Mouse (Mus musculus): ENCODE measurements at regions not wholly inside any gene's neighbourhood (a gene's known extent, or its start where the extent isn't known, plus 50 kb on each side); places are given as distances from the start of the nearest gene placed in this dataset.

DNA sequence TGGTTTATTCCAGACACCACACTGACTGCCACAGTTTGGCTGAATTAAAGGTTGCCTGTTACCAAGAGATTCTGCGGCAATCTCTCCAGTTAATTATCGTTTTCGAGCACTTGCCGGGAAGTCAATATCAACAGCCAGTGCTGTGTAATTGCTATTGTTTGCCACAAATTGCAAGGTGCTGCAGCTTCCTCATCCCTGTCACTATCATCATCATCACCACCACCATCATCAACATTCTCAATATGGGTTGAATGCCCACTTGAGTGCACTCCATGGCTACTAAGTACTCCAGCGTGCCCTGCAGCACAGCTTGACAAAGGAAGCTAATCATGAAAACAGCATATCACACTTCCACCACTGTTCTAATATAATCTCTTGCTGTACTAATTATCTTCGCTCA lies 93.1 kb downstream of the Rchy1 start:
- H3K36me3 ChIP-seq (replicated peaks in 1 of 2; ENCODE audit: control insufficient read depth in 1 of 2, insufficient read depth in 1 of 2, low read length in 1 of 2): no peaks in the 10 kb centered on the region
- TF ChIP-seq UBTF (IDR thresholded peaks at IDR 0.05; ENCODE audit: low read depth, low read length) (no peak), ZKSCAN1 (IDR thresholded peaks at IDR 0.05; ENCODE audit: borderline replicate concordance, low read depth, low read length) (no peak), NELFE (IDR thresholded peaks at IDR 0.05; ENCODE audit: low read depth, low read length) (no peak), CTCF (conservative IDR thresholded peaks at IDR 0.05 in 1 of 2, IDR thresholded peaks at IDR 0.05 in 1 of 2; ENCODE audit: low read depth in 2 of 2, low read length in 2 of 2) (no peak), JUND (conservative IDR thresholded peaks at IDR 0.05; ENCODE audit: low read depth, low read length) (no peak), JUN (IDR thresholded peaks at IDR 0.05; ENCODE audit: insufficient read depth, low read depth, low read length) (no peak), RAD21 (IDR thresholded peaks at IDR 0.05; ENCODE audit: low read depth, low read length) (no peak)
- dilution Hi-C loops (cut with MboI; ENCODE audit: extremely low pct_ligation_motif_present, extremely low pct_unique_long_range_greater_than_20kb, low sequenced_read_pairs) (no loop called here), in situ Hi-C loops (cut with MboI; ENCODE audit: low pct_ligation_motif_present, low pct_unique_long_range_greater_than_20kb, low sequenced_read_pairs) (no loop called here)
- no peak overlapping the region for H3K4me2 ChIP-seq (ENCODE audit: insufficient read depth, low read depth, poor library complexity, severe bottlenecking)
- peaks cover 0 to 5% of the 10 kb centered on the region in 2 experiments; a peak in 1 of 4 replicates for H3K4me1 ChIP-seq (ENCODE audit: control insufficient read depth in 1 of 2, insufficient read depth in 2 of 2)
- no peaks in the 10 kb centered on the region for H3K27me3 ChIP-seq (replicated peaks)
- no peak overlapping the region for H3K9ac ChIP-seq (ENCODE audit: insufficient read depth, low read depth)
- no peak for DNase-seq (ENCODE audit: extremely low read depth)
- H3K9me3 ChIP-seq (replicated peaks; ENCODE audit: low read length): no peaks in the 10 kb centered on the region
- no peak overlapping the region for H3K27ac ChIP-seq (ENCODE audit: insufficient read depth, low read depth)
- H3K4me3 ChIP-seq (replicated peaks in 1 of 3; ENCODE audit: low read depth in 2 of 3, low read length in 2 of 3, poor library complexity in 1 of 3): no peak overlapping the region
- no peaks in the 10 kb centered on the region for H3K79me2 ChIP-seq (replicated peaks; ENCODE audit: control insufficient read depth, extremely low read depth, insufficient read depth, poor library complexity, severe bottlenecking)

- Histone ChIP-seq H3K9me3 (replicated peaks; ENCODE audit: low read length) (peaks cover 3% of the 10 kb centered on the region), H3K4me3 (replicated peaks in 1 of 3; ENCODE audit: low read depth in 2 of 3, low read length in 2 of 3, poor library complexity in 1 of 3) (no peak overlapping the region), H3K36me3 (replicated peaks in 1 of 2; ENCODE audit: control insufficient read depth in 1 of 2, insufficient read depth in 1 of 2, low read length in 1 of 2) (no peaks in the 10 kb centered on the region), H3K4me2 (ENCODE audit: insufficient read depth, low read depth, poor library complexity, severe bottlenecking) (no peak overlapping the region), H3K27me3 (replicated peaks) (no peaks in the 10 kb centered on the region), H3K9ac (ENCODE audit: insufficient read depth, low read depth) (no peak overlapping the region), H3K27ac (ENCODE audit: insufficient read depth, low read depth) (no peak overlapping the region), H3K4me1 (ENCODE audit: control insufficient read depth in 1 of 2, insufficient read depth in 2 of 2) (no peaks in the 10 kb centered on the region), H3K79me2 (replicated peaks; ENCODE audit: control insufficient read depth, extremely low read depth, insufficient read depth, poor library complexity, severe bottlenecking) (no peaks in the 10 kb centered on the region)
- no peak for TF ChIP-seq UBTF (IDR thresholded peaks at IDR 0.05; ENCODE audit: low read depth, low read length)
- no peak for TF ChIP-seq ETS1 (conservative IDR thresholded peaks at IDR 0.05; ENCODE audit: low read depth, low read length)
- TF ChIP-seq MYC (IDR thresholded peaks at IDR 0.05; ENCODE audit: low read depth, low read length): no peak
- TF ChIP-seq USF1 (IDR thresholded peaks at IDR 0.05; ENCODE audit: low read depth, low read length): no peak
- no peak for TF ChIP-seq IRF4 (IDR thresholded peaks at IDR 0.05; ENCODE audit: low read depth, low read length)
- dilution Hi-C loops (cut with MboI; ENCODE audit: extremely low pct_ligation_motif_present, extremely low pct_unique_long_range_greater_than_20kb, low sequenced_read_pairs): no loop called here
- in situ Hi-C loops (cut with MboI; ENCODE audit: low pct_ligation_motif_present, low pct_unique_long_range_greater_than_20kb, low sequenced_read_pairs): no loop called here
- no peak for DNase-seq (ENCODE audit: extremely low read depth)
These were observed 96.7 kb downstream of the Rchy1 start for GRCm38 (mm10) chr5:91866184-91866583.

DNA sequence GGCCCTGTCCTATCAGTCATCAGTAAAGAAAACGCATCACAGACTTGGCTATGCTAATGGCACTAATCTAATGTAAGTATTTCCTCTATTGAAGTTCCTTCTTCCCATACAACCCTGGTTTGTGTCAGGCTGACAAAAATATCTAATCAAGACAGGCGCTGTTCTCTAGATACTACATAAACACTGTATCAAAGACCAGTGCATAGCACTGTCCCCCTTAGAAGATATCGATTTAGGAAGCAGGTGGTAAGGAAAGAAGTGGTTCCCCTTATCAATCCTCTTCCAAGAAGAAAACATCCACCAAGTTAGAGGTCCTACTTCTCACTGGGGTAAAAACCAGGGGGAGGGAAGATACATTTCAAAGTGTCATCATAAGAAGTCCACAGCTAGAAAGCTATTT lies 97.5 kb downstream of the Rchy1 start:
- Histone ChIP-seq H3K9ac (ENCODE audit: insufficient read depth, low read depth) (no peak overlapping the region), H3K36me3 (replicated peaks in 1 of 2; ENCODE audit: control insufficient read depth in 1 of 2, insufficient read depth in 1 of 2, low read length in 1 of 2) (no peaks in the 10 kb centered on the region), H3K4me1 (ENCODE audit: control insufficient read depth in 1 of 2, insufficient read depth in 2 of 2) (no peaks in the 10 kb centered on the region), H3K27me3 (replicated peaks) (no peaks in the 10 kb centered on the region), H3K79me2 (replicated peaks; ENCODE audit: control insufficient read depth, extremely low read depth, insufficient read depth, poor library complexity, severe bottlenecking) (no peaks in the 10 kb centered on the region), H3K27ac (ENCODE audit: insufficient read depth, low read depth) (no peak overlapping the region), H3K4me2 (ENCODE audit: insufficient read depth, low read depth, poor library complexity, severe bottlenecking) (no peak overlapping the region), H3K9me3 (replicated peaks; ENCODE audit: low read length) (peaks cover 3% of the 10 kb centered on the region), H3K4me3 (replicated peaks in 1 of 3; ENCODE audit: low read depth in 2 of 3, low read length in 2 of 3, poor library complexity in 1 of 3) (no peak overlapping the region)
- TF ChIP-seq MAZ (IDR thresholded peaks at IDR 0.05; ENCODE audit: low read depth, low read length) (no peak), IRF4 (IDR thresholded peaks at IDR 0.05; ENCODE audit: low read depth, low read length) (no peak), ETS1 (conservative IDR thresholded peaks at IDR 0.05; ENCODE audit: low read depth, low read length) (no peak), JUND (conservative IDR thresholded peaks at IDR 0.05; ENCODE audit: low read depth, low read length) (no peak), RCOR1 (conservative IDR thresholded peaks at IDR 0.05; ENCODE audit: low read depth, low read length) (no peak), ZKSCAN1 (IDR thresholded peaks at IDR 0.05; ENCODE audit: borderline replicate concordance, low read depth, low read length) (no peak), BHLHE40 (IDR thresholded peaks at IDR 0.05; ENCODE audit: low read depth, low read length) (no peak), CHD1 (IDR thresholded peaks at IDR 0.05; ENCODE audit: low read depth, low read length) (no peak), RAD21 (IDR thresholded peaks at IDR 0.05; ENCODE audit: low read depth, low read length) (no peak), CHD2 (IDR thresholded peaks at IDR 0.05; ENCODE audit: low read length) (no peak), KAT2A (IDR thresholded peaks at IDR 0.05; ENCODE audit: insufficient replicate concordance, low read length) (no peak)
- in situ Hi-C loops (cut with MboI; ENCODE audit: low pct_ligation_motif_present, low pct_unique_long_range_greater_than_20kb, low sequenced_read_pairs) (no loop called here), dilution Hi-C loops (cut with MboI; ENCODE audit: extremely low pct_ligation_motif_present, extremely low pct_unique_long_range_greater_than_20kb, low sequenced_read_pairs) (no loop called here)
- DNase-seq (ENCODE audit: extremely low read depth): no peak
